Mouse (Mus musculus) C2C12 (cell line): ENCODE measurements around the gene Prr13. TPM values are rescaled to one million over a fixed set of nuclear protein-coding genes. Genes with fewer than 3 reads are reported as not detected.

Experiments
- H3K27me3 ChIP-seq: one replicate; pipeline ENCODE4 v1.6.1; 2011; ENCODE audit not compliant: control insufficient read depth, insufficient read depth, insufficient read length
- H3K36me3 ChIP-seq: one replicate; pipeline ENCODE4 v1.6.1; 2011; ENCODE audit not compliant: control insufficient read depth, insufficient read depth
- H3K4me3 ChIP-seq: one replicate; pipeline ENCODE4 v1.5.1; 2011; ENCODE audit warnings: mild to moderate bottlenecking, control low read depth; ENCODE audit not compliant: poor library complexity, insufficient read depth, severe bottlenecking
- H3K79me2 ChIP-seq: one replicate; pipeline ENCODE4 v1.6.1; 2011; ENCODE audit not compliant: control insufficient read depth, insufficient read depth
- H3K79me3 ChIP-seq: one replicate; pipeline ENCODE4 v1.6.1; 2011; ENCODE audit warnings: low read depth, control low read depth
- H3ac ChIP-seq: one replicate; pipeline ENCODE3; 2011; ENCODE audit warnings: low read depth; ENCODE audit not compliant: control insufficient read depth, insufficient read length
- CEBPB ChIP-seq: IDR thresholded peaks from one replicate; pipeline ENCODE4 v1.6.1; 2011; ENCODE audit warnings: low read depth, mild to moderate bottlenecking, control low read depth, moderate library complexity
- CTCF ChIP-seq: IDR thresholded peaks from one replicate; pipeline ENCODE4 v1.5.1; 2011; ENCODE audit not compliant: control insufficient read depth, insufficient read depth, insufficient read length
- FOSL1 ChIP-seq: IDR thresholded peaks from one replicate; pipeline ENCODE4 v1.8.0; 2011; ENCODE audit warnings: mild to moderate bottlenecking, low read length; ENCODE audit not compliant: poor library complexity, insufficient read depth, severe bottlenecking
- MAX ChIP-seq: IDR thresholded peaks from one replicate; pipeline ENCODE4 v1.6.1; 2011; ENCODE audit warnings: mild to moderate bottlenecking, control low read depth
- MYOD1 ChIP-seq: IDR thresholded peaks from one replicate; pipeline ENCODE4 v1.6.1; 2011; ENCODE audit warnings: low read depth; ENCODE audit not compliant: control insufficient read depth, insufficient read length
- MYOG ChIP-seq: IDR thresholded peaks from one replicate; pipeline ENCODE4 v1.6.1; 2011; ENCODE audit not compliant: control insufficient read depth, insufficient read length; ENCODE audit errors: extremely low read depth
- USF1 ChIP-seq: IDR thresholded peaks from one replicate; pipeline ENCODE4 v1.6.1; 2011; ENCODE audit warnings: low read depth, mild to moderate bottlenecking, control low read depth, moderate library complexity
- polyA plus RNA-seq: library from polyadenylated mRNA; unstranded; fragments of >200 nt; fragmentation: generic; extraction: Trizol; gene quantifications from one replicate; pipeline ENCODE4 v1.2.1, GENCODE M21; 2012; ENCODE audit warnings: missing spikeins

The Prr13 gene
- polyA plus RNA-seq, 1 experiment = 113 TPM

GRCm38 (mm10) chr15:102487664-102488063 lies 28.8 kb downstream of the Prr13 start:
- H3K36me3 ChIP-seq = peaks cover 100% of the 10 kb centered on the region
- H3K79me2 ChIP-seq = peaks cover 99% of the 10 kb centered on the region
- no peak overlapping the region for H3K4me3 ChIP-seq
- H3ac ChIP-seq = no peak overlapping the region
- H3K79me3 ChIP-seq = peaks cover 63% of the 10 kb centered on the region
- TF ChIP-seq FOSL1 = no peak
- no peak for TF ChIP-seq MYOD1
- TF ChIP-seq CTCF = no peak
- TF ChIP-seq USF1 = no peak
- no peak for TF ChIP-seq MYOG
- no peak for TF ChIP-seq CEBPB
- TF ChIP-seq MAX = no peak
- no peaks in the 10 kb centered on the region for H3K27me3 ChIP-seq

GRCm38 (mm10) chr15:102498322-102498721 lies 39.5 kb downstream of the Prr13 start:
- Histone ChIP-seq H3K27me3 (no peaks in the 10 kb centered on the region), H3ac (no peak overlapping the region), H3K79me3 (peaks cover 38% of the 10 kb centered on the region), H3K79me2 (peaks cover 51% of the 10 kb centered on the region), H3K4me3 (no peak overlapping the region), H3K36me3 (peaks cover 99% of the 10 kb centered on the region)
- TF ChIP-seq MYOG (no peak), USF1 (no peak), CTCF (no peak), FOSL1 (no peak), CEBPB (no peak), MYOD1 (no peak), MAX (no peak)

- H3K79me2 ChIP-seq = peaks cover 40% of the 10 kb centered on the region
- peaks cover 28% of the 10 kb centered on the region for H3K79me3 ChIP-seq
- H3K27me3 ChIP-seq = no peaks in the 10 kb centered on the region
- H3ac ChIP-seq = no peak overlapping the region
- TF ChIP-seq CEBPB = no peak
- TF ChIP-seq FOSL1 = no peak
- TF ChIP-seq CTCF = no peak
- no peak for TF ChIP-seq MYOD1
- TF ChIP-seq USF1 = no peak
- TF ChIP-seq MAX = no peak
- TF ChIP-seq MYOG = no peak
- peaks cover 99% of the 10 kb centered on the region for H3K36me3 ChIP-seq
- H3K4me3 ChIP-seq = no peak overlapping the region
Measured at GRCm38 (mm10) chr15:102499370-102499769, 40.5 kb downstream of the Prr13 start.

- Histone ChIP-seq H3K79me2 (peaks cover 36% of the 10 kb centered on the region), H3K36me3 (peaks cover 99% of the 10 kb centered on the region), H3K4me3 (no peak overlapping the region), H3ac (no peak overlapping the region), H3K27me3 (no peaks in the 10 kb centered on the region), H3K79me3 (peaks cover 23% of the 10 kb centered on the region)
- TF ChIP-seq CTCF (no peak), MAX (no peak), MYOG (no peak)
Measured at GRCm38 (mm10) chr15:102499851-102500250, 41.0 kb downstream of the Prr13 start.

- Histone ChIP-seq H3K79me3 (peaks cover 17% of the 10 kb centered on the region), H3ac (no peak overlapping the region), H3K79me2 (peaks cover 29% of the 10 kb centered on the region), H3K27me3 (no peaks in the 10 kb centered on the region), H3K4me3 (no peak overlapping the region), H3K36me3 (peaks cover 97% of the 10 kb centered on the region)
- no peak for TF ChIP-seq MYOG
- no peak for TF ChIP-seq FOSL1
- TF ChIP-seq MAX = no peak
- no peak for TF ChIP-seq CEBPB
- no peak for TF ChIP-seq CTCF
- no peak for TF ChIP-seq USF1
- no peak for TF ChIP-seq MYOD1
Measured at GRCm38 (mm10) chr15:102500479-102500878, 41.7 kb downstream of the Prr13 start.
